Mouse (Mus musculus) mesoderm, embryonic 11.5 days (tissue): ENCODE results near the gene Hist1h1t.

ENCODE experiments used
- DNase-seq: peaks from one replicate; pipeline ENCODE4 v3.0.0-alpha.2; 2012; ENCODE audit warnings: low read depth, low spot score

Gene Hist1h1t

DNA sequence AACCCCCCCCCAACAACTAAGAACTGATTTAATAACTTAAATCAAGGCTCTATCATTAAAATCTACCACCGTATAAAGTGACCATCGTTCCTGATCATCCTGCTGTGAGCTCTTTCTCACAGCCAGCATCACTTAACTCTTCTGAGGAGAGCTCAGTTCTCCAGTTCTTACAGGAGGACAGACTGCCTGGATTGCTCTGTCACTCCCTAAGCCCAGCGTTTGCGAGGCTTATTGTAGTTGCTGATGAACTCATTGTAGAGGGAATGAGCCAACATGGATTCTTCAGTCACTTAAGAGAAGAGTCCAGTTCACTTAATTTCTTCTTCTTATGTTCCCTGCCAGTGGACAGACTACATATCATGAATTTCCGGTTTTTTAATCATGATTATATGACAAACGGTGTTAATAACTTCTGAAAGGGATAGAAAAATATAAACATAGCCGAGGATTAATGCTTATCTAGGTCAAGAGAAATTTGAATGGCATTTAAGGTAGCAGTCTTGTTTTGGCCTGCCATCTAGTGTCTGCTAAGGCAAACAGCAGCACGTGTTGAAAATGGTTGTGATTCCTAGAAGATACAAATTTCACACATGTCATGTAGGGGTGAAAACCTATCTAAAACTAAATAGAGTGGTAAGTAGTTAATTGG lies 36.7 kb downstream of the Hist1h1t start:
- DNase-seq = no peak

DNA sequence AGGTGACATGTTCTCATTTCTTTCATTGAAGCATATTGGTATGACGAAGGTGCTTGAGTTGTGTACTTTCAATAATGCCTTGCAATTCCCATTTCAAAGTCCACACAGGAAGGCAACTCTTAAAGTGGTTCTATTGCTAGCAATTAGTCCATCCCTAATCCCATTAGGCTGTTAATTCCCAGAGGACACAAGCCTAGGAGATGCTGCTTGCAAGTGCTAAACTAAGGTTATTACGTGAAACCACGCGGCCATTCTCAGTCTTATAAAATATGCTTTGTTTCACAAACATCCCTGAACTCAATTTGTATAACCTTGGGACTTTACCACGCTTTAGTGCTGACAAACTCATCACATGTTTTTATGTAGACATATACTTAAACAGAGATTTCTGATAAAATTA lies 41.5 kb downstream of the Hist1h1t start:
- no peak for DNase-seq

DNA sequence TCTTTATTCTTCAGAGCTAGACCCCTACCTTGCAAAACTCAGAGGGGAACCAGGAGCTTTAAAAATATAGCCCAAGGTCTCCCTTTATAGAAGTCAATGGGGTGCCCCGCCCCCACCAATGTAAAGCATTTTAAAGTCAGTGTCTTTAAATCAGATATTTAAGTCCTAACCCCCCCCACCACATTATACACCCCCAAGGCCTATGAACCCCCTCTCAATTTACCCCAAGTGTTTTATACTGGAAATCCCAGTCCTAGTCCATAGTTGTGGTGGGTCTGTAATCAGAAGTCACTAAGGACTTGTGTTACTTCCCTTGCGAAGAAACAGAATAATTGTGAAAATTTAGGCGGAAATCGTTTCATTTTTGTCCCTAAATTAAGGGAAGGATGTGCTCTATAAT lies 42.4 kb downstream of the Hist1h1t start:
- no peak for DNase-seq

DNA sequence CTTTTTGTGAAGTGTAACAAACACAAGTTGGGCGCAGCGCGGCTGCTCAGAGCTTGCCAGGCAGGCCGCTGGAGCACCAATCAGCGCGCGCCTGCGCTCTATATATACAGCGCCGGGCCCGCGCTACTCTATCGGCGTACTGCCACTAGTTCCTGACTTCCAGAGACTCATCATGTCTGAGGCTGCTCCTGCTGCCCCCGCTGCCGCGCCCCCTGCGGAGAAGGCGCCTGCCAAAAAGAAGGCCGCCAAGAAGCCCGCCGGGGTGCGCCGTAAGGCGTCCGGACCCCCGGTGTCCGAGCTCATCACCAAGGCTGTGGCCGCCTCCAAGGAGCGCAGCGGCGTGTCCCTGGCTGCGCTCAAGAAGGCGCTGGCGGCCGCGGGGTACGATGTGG lies 43.1 kb downstream of the Hist1h1t start, which contains the start of gene Hist1h1c:
Hist1h1c (plus strand) TSS at position 132 of the 392 bp plus-strand sequence.
- DNase-seq = peak; percentile 93

DNA sequence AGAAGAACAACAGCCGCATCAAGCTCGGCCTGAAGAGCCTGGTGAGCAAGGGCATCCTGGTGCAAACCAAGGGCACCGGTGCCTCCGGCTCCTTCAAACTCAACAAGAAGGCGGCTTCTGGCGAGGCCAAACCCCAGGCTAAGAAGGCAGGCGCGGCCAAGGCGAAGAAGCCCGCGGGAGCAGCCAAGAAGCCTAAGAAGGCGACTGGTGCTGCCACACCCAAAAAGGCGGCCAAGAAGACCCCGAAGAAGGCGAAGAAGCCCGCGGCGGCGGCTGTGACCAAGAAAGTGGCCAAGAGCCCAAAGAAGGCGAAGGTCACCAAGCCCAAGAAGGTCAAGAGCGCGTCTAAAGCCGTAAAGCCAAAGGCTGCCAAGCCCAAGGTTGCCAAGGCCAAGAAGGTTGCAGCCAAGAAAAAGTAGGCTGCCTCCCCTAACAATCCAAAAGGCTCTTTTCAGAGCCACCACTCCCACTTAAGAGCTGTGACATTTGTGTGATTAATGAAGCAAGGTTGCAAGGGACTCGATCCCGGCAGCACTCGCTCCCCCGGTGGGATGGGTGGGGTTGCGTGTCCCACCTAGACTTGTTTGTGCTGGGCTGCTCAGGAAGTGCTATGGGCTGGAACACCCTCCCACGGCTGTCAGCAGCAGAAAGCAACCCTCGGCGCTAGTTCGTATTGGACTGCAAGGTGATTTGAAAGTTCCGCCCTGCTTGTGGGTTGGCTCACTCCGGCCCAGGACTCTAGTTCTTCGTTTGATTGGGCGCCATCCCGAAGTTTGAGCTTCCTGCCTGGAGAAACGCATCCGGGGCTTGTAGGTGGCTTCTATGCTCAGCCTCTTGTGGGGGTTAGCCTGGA lies 43.7 kb downstream of the Hist1h1t start:
- DNase-seq = peak; percentile 94

DNA sequence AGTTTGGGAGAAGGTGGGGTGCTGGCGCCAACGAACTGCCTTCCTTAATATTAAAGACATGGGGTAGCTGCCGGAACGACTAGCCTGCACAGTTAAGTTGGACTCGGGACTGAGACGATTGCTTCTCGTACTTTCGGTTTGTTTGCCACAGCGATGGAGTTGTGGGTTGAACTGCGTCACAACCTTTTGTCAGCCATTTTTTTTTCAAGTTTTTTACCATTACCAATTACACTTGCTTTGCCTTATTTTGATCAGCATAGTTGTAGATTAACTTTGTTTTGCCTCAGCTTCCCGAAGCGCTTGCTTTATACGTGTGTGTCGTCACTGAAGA lies 44.3 kb downstream of the Hist1h1t start:
- DNase-seq = no peak

DNA sequence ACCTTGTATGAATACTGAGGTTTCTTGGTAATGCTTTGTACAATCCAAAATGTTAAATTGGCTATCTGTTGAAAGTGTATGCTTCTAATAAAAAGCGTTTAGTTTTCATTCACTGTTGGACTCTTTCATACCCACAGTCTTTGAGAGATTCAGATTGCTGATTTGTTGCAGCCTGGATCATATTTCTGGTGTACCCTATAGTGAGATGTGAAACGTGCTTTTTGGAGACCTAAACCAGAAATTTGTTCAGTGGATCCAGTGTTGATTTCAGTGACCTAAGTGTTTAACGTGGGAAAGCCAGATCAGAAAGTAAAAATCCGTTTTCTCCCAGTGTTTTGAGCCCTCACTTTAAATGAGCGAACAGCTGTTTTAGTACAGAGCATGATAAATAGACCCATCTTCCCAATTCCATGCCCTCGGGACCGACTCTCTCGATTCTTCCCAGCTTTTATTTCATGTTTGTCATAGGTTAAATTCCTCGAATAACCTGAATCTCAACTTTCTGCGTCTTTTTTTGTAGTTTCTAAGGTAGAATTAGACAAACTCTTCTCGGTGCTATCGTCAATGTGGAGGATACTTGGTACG lies 44.7 kb downstream of the Hist1h1t start:
- DNase-seq = no peak

DNA sequence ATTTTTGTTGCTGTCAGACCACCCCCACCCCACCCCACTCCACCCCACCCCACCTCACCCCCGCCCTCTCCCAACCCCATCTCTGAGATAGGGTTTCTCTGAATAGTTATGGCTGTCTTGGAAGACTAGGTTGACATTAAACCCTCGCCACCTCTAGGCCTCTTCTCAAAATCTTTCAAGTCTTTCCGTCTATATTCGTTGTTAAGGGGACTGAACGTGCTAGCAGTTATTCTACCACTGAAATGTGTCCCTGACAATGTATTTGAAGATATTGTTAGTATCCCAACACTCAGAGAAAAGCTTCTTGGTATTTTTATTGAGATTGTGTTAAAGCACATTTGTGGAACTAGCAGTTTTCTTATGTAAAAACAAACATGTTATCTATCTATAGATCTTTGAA lies 45.3 kb downstream of the Hist1h1t start:
- DNase-seq = no peak

DNA sequence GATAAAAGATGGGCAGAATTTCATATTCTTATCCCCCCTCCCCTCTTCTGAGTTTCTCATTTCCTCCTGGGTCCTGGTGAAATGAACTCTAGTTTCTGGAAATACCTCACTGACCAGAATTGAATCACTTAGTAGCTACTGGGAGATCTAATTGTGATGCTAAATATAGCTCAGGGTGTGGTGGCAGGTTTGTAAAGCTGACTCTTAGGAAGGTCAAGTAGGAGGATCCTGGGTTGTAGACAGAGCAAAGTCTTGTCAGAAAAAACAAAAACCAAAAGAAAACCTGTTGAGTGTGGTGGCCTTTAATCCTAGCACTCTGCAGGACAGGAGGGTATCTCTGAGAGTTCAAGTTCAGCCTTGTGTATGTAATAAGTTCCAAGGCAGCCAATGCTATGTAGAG lies 46.4 kb downstream of the Hist1h1t start:
- DNase-seq = no peak

DNA sequence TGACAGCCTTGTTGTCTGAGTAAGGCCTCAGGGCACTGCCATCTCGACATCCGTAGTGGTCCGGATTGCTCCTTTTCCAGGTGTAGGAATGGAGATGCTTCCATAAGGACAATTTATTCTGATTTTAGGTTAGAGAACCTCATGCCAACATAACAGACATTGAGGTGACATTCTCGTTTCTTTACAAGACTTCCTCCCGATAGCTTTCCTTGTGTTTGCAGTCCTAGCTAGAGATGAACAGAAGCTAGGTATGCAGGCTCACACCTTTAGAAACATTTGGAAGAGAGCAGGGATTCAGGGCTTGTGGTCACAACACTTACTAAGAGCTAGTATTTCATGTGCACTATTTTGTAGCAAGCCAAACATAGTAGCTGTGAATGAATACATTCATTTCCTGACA lies 47.6 kb downstream of the Hist1h1t start:
- no peak for DNase-seq

DNA sequence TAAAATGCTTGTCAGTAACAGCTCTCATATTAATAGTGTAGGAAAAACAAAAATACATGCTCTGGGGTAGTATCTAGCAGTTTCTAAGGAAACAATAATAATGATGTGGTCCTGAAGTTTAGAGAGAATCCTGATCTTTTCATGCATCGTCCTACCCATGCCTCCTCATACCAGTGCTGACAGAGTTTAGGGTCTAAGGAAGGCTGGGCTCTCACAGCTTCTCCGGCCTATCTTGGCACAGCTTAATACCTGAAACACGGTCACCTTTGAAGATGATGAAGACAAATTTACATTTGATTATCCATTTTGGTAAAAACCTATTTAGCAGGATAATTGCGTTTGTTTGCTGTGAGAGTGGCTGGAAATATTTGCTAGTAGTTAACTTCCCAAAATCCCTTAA lies 48.3 kb downstream of the Hist1h1t start:
- DNase-seq = peak; percentile 21

DNA sequence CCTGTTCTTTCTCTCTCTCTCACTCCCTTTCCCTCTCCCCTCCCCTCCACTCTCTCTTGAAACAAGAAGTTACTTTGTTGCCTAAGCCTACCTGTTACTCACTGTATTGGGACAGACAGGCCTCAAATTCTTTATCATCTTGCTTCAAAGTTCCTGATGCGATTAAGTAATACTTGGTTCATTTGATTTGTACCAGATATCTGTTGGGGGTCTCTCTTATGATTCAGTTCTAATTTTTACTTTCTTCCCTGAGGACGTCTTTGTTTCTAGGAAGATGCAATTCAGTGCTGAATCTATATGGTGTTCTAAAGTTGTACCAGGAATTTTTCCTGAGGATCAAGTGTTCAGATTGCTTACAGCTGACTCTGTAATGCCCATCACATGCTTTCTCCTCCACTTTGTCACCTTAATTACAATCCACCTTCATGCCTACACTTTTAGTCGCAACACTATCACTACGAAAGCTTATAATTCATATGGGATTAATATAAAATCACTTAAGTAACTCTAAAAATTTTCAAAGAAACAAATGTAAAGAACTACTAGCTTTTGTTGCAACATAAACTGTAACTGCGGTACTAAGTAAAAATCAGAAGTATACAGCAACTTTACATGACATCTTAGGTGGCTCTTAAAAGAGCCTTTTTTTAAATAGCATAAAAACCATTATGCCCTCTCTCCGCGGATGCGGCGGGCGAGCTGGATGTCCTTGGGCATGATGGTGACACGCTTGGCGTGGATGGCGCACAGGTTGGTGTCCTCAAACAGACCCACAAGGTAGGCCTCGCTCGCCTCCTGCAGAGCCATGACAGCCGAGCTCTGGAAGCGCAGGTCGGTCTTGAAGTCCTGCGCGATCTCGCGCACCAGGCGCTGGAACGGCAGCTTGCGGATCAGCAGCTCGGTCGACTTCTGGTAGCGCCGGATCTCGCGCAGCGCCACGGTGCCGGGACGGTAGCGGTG lies 49.1 kb downstream of the Hist1h1t start:
- peak; percentile 23 for DNase-seq

DNA sequence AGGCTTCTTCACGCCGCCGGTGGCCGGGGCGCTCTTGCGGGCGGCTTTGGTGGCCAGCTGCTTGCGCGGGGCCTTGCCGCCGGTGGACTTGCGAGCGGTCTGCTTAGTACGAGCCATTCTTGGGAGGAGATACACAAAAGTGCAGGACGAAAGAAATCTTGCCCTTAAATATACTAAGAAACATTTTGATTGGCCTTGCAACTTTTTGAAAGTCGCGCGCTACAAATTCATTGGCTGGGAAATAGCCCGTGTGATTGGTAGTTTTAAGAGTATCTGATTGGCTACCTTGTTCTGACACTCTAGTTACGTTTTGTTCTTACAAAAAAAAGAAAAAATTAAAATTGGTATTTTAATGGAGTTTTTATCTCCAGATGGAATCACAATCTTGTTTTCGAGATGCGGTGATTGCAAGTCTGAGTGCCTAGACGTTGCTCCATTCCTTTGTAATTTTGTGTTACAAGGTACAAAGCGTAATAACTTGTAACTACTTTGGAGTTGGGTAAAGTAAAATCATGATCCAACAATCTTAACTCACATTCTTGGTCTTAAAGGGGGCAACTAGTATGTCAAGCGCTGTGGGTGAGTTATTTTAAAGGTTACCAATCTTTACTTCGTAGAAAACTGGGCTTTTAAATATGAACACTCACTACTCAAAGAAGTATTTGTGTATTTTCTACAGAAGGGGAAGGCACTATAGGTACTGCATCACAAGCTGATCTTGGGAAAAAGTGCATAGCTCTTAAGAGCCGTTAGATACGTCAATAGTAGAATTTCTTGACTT lies 50.0 kb downstream of the Hist1h1t start, which contains the start of gene Hist1h3c:
Hist1h3c (minus strand) TSS at position 222 of the 781 bp plus-strand sequence.
- DNase-seq = peak; percentile 93
